Mouse (Mus musculus): ENCODE data around the gene Tada3. TPM values are rescaled to one million over a fixed set of nuclear protein-coding genes. Genes with fewer than 3 reads are reported as not detected.

Gene Tada3
- polyA plus RNA-seq, 1 experiment from 2014 or later = 82.2 TPM

DNA sequence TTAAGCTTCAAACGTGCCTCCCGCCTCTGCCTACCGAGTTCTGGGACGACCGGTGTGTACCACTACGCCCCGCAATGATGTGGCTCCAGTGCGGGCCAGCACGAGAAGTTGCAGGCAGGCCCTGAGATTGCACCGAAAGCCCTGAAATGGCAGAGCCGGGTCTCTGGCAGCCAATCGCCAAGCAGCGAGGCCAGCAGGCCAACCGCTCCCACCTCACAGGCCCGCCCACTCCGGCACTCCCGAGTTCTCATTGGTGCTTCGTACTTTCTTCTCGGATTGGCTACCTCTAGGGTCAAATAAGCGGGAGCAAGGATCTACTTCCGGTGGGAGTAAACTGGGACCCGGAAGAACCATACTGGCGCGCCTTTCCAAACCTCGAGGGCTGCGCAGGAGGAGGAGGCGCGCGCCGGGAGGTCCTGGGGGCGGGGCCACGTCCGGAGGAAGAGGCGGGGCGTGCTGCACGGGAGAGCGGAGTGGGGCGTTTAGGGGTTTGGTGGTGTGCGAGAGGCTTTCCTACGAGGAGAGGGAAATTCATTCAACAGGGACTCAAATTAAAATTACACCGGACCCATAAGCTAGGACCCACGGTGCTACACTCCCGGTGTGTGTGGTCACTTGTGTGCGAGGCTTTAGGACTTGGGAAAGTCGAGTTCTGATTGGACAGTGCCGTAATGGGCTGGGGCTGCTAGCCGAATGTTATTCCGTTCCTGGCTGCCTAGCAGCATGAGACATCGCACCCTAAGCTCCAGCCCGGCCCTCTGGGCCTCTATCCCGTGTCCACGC is 51.0 kb downstream of the Tada3 start, which contains the start of gene Ogg1:
Ogg1 (plus strand) TSS at position 440 of the 783 bp plus-strand sequence.
- WGBS = under 1% methylated on average over 52 of the region's 52 CpGs
- peak within 1 kb of the TSS; percentile 83 for H3K27ac ChIP-seq (ENCODE audit: low read length)
- ATAC-seq = peak; percentile 99

More for the DNA sequence above, 51.0 kb downstream of the Tada3 start, which contains the start of gene Ogg1:
- peak within 1 kb of the TSS; percentile 69 for H3K9ac ChIP-seq (ENCODE audit: low read depth, low read length)
- no peaks in the 10 kb centered on the region for H3K27me3 ChIP-seq (ENCODE audit: control insufficient read depth, insufficient read depth, low read depth, low read length)
- peak within 1 kb of the TSS; percentile 58 for H3K4me3 ChIP-seq (ENCODE audit: low read depth, low read length)
- peaks cover 21% of the 10 kb centered on the region; the same call in 1 of the 2 replicates for H3K36me3 ChIP-seq (ENCODE audit: control insufficient read depth, insufficient read depth, low read length)
- no peaks in the 10 kb centered on the region for H3K9me3 ChIP-seq (replicated peaks; ENCODE audit: control insufficient read depth, low read length, poor library complexity, severe bottlenecking)
- H3K4me2 ChIP-seq (ENCODE audit: low read length) = peak within 1 kb of the TSS; percentile 92
- peaks cover 15% of the 10 kb centered on the region for H3K4me1 ChIP-seq (ENCODE audit: control insufficient read depth, insufficient read depth, low read length)

Small RNAs within 50 kb of the gene (microRNA-seq; reads per million reads assigned to microRNA genes)
- gene Gm24387 = not detected

Other genes with a start within 250 kb of the Tada3 start
- gene Lhfpl4, start 182.5 kb downstream of the Tada3 start, polyA plus RNA-seq (2015; fragmentation: Nextera tagmentation; extraction: Ambion mirVana) = 68.3 and 69.2 TPM in 2 replicates
- 33.7 and 34.0 TPM in 2 replicates for gene Mtmr14, start 140.0 kb downstream of the Tada3 start, polyA plus RNA-seq (2015; fragmentation: Nextera tagmentation; extraction: Ambion mirVana)
- 3.9 and 4.9 TPM in 2 replicates for gene Cpne9, start 95.6 kb downstream of the Tada3 start, polyA plus RNA-seq (2015; fragmentation: Nextera tagmentation; extraction: Ambion mirVana)
- gene Brpf1, start 70.7 kb downstream of the Tada3 start, polyA plus RNA-seq (2015; fragmentation: Nextera tagmentation; extraction: Ambion mirVana) = 13.3 and 15.0 TPM in 2 replicates
- 6.2 and 7.0 TPM in 2 replicates for gene Ogg1, start 50.9 kb downstream of the Tada3 start, polyA plus RNA-seq (2015; fragmentation: Nextera tagmentation; extraction: Ambion mirVana)
- 121 and 132 TPM in 2 replicates for gene Camk1, start 33.9 kb downstream of the Tada3 start, polyA plus RNA-seq (2015; fragmentation: Nextera tagmentation; extraction: Ambion mirVana)
- 442 and 475 TPM in 2 replicates for gene Arpc4, start 232 bp upstream of the Tada3 start, polyA plus RNA-seq (2015; fragmentation: Nextera tagmentation; extraction: Ambion mirVana)
- gene Ttll3, start 11.4 kb upstream of the Tada3 start, polyA plus RNA-seq (2015; fragmentation: Nextera tagmentation; extraction: Ambion mirVana) = 13.2 and 15.8 TPM in 2 replicates
- 15.5 and 20.3 TPM in 2 replicates for gene Rpusd3, start 41.5 kb upstream of the Tada3 start, polyA plus RNA-seq (2015; fragmentation: Nextera tagmentation; extraction: Ambion mirVana)
- gene Cidec, start 57.9 kb upstream of the Tada3 start, polyA plus RNA-seq (2015; fragmentation: Nextera tagmentation; extraction: Ambion mirVana) = not detected in 2 replicates
- gene Jagn1, start 64.7 kb upstream of the Tada3 start, polyA plus RNA-seq (2015; fragmentation: Nextera tagmentation; extraction: Ambion mirVana) = 96.5 and 96.6 TPM in 2 replicates
- 0.16 TPM in 1 of 2 replicates, not detected in the other for gene Il17re, start 80.6 kb upstream of the Tada3 start, polyA plus RNA-seq (2015; fragmentation: Nextera tagmentation; extraction: Ambion mirVana)
- gene Il17rc, start 93.5 kb upstream of the Tada3 start, polyA plus RNA-seq (2015; fragmentation: Nextera tagmentation; extraction: Ambion mirVana) = 2.7 and 4.3 TPM in 2 replicates
- gene Creld1, start 105.4 kb upstream of the Tada3 start, polyA plus RNA-seq (2015; fragmentation: Nextera tagmentation; extraction: Ambion mirVana) = 77.7 and 80.5 TPM in 2 replicates
- gene Prrt3, start 124.0 kb upstream of the Tada3 start, polyA plus RNA-seq (2015; fragmentation: Nextera tagmentation; extraction: Ambion mirVana) = 13.5 and 14.4 TPM in 2 replicates
- gene Emc3, start 153.8 kb upstream of the Tada3 start, polyA plus RNA-seq (2015; fragmentation: Nextera tagmentation; extraction: Ambion mirVana) = 112 and 116 TPM in 2 replicates
- gene Fancd2, start 153.8 kb upstream of the Tada3 start, polyA plus RNA-seq (2015; fragmentation: Nextera tagmentation; extraction: Ambion mirVana) = 1.4 and 1.8 TPM in 2 replicates
- gene Fancd2os, start 222.8 kb upstream of the Tada3 start, polyA plus RNA-seq (2015; fragmentation: Nextera tagmentation; extraction: Ambion mirVana) = not detected in 2 replicates
- gene Brk1, start 226.9 kb upstream of the Tada3 start, polyA plus RNA-seq (2015; fragmentation: Nextera tagmentation; extraction: Ambion mirVana) = 227 and 250 TPM in 2 replicates
- 70.1 and 77.8 TPM in 2 replicates for gene Vhl, start 246.1 kb upstream of the Tada3 start, polyA plus RNA-seq (2015; fragmentation: Nextera tagmentation; extraction: Ambion mirVana)

All from midbrain, embryonic 16.5 days (tissue).